Mouse (Mus musculus) limb, embryonic 13.5 days (tissue): ENCODE measurements around the gene Tgfbr3. TPM values are rescaled to one million over a fixed set of nuclear protein-coding genes. Genes with fewer than 3 reads are reported as not detected.

Experiments
- ATAC-seq: fragments of 200-750 bp; cut with Nextera tagmentation; 2 replicates; pipeline ENCODE4 v1.8.0; 2017; ENCODE audit warnings: low read depth, moderate number of reproducible peaks, moderate TSS enrichment; ENCODE audit not compliant: low FRiP score
- H3K27ac ChIP-seq: fragments of 300-500 bp; sonication (generic); 2 replicates; pipeline ENCODE4 v1.5.1; 2015; ENCODE audit warnings: inconsistent platforms, mild to moderate bottlenecking, moderate library complexity
- H3K27me3 ChIP-seq: fragments of 300-500 bp; sonication (generic); 2 replicates; pipeline ENCODE4 v1.6.1; 2015; ENCODE audit warnings: mild to moderate bottlenecking, inconsistent platforms
- H3K36me3 ChIP-seq: fragments of 300-500 bp; sonication (generic); 2 replicates; pipeline ENCODE4 v1.6.1; 2015; ENCODE audit warnings: inconsistent platforms, mild to moderate bottlenecking, moderate library complexity
- H3K4me1 ChIP-seq: fragments of 300-500 bp; sonication (generic); 2 replicates; pipeline ENCODE4 v1.6.1; 2015; ENCODE audit warnings: inconsistent platforms
- H3K4me2 ChIP-seq: fragments of 300-500 bp; sonication (generic); replicated peaks from 2 replicates; pipeline ENCODE4 v1.6.1; 2015; ENCODE audit warnings: inconsistent platforms, mild to moderate bottlenecking, moderate library complexity
- H3K4me3 ChIP-seq: fragments of 300-500 bp; sonication (generic); 2 replicates; pipeline ENCODE4 v1.5.1; 2015; ENCODE audit warnings: moderate library complexity, mild to moderate bottlenecking, inconsistent platforms
- H3K9ac ChIP-seq: fragments of 300-500 bp; sonication (generic); 2 replicates; pipeline ENCODE4 v1.6.1; 2015; ENCODE audit warnings: mild to moderate bottlenecking, inconsistent platforms
- H3K9me3 ChIP-seq: fragments of 300-500 bp; sonication (generic); 2 replicates; pipeline ENCODE4 v1.6.1; 2016; ENCODE audit warnings: inconsistent platforms
- WGBS: fragments of 180-500 bp; shearing (Covaris S2); methylation state at CpG from one replicate; pipeline ENCODE4 v1.1.7; 2015; 5-methylcytosine and 5-hydroxymethylcytosine counted together
- polyA plus RNA-seq: library from polyadenylated mRNA; unstranded; fragments of >200 nt; fragmentation: Nextera tagmentation; extraction: Ambion mirVana; gene quantifications from 2 replicates; pipeline ENCODE4 v1.2.1, GENCODE M21; 2015

Tgfbr3 gene
- polyA plus RNA-seq, 1 experiment from 2014 or later, result 25.4 TPM

GRCm38 (mm10) chr5:107079146-107079638 lies 210.2 kb downstream of the Tgfbr3 start:
- no peak overlapping the region for H3K9ac ChIP-seq
- no peak overlapping the region for H3K4me2 ChIP-seq
- ATAC-seq, result no peak
- H3K36me3 ChIP-seq, result no peaks in the 10 kb centered on the region
- H3K9me3 ChIP-seq, result no peaks in the 10 kb centered on the region
- WGBS, result 49% methylated on average over 11 of the region's 11 CpGs
- peaks cover 22% of the 10 kb centered on the region for H3K4me1 ChIP-seq
- H3K27me3 ChIP-seq, result peaks cover 24% of the 10 kb centered on the region; the same call in 1 of the 2 replicates
- no peak overlapping the region for H3K27ac ChIP-seq
- no peak overlapping the region for H3K4me3 ChIP-seq

GRCm38 (mm10) chr5:107078361-107078760 lies 211.1 kb downstream of the Tgfbr3 start:
- H3K27me3 ChIP-seq, result peaks cover 24% of the 10 kb centered on the region; the same call in 1 of the 2 replicates
- no peak overlapping the region for H3K4me2 ChIP-seq
- H3K36me3 ChIP-seq, result no peaks in the 10 kb centered on the region
- peaks cover 25% of the 10 kb centered on the region for H3K4me1 ChIP-seq
- no peaks in the 10 kb centered on the region for H3K9me3 ChIP-seq
- ATAC-seq, result no peak
- no peak overlapping the region for H3K4me3 ChIP-seq
- H3K9ac ChIP-seq, result no peak overlapping the region
- WGBS, result 96% methylated on average over 3 of the region's 3 CpGs
- H3K27ac ChIP-seq, result no peak overlapping the region

- peaks cover 25% of the 10 kb centered on the region for H3K4me1 ChIP-seq
- H3K4me3 ChIP-seq, result no peak overlapping the region
- 89% methylated on average over 7 of the region's 7 CpGs for WGBS
- no peak overlapping the region for H3K4me2 ChIP-seq
- no peaks in the 10 kb centered on the region for H3K36me3 ChIP-seq
- no peak overlapping the region for H3K27ac ChIP-seq
- no peak overlapping the region for H3K9ac ChIP-seq
- no peaks in the 10 kb centered on the region for H3K9me3 ChIP-seq
- no peak for ATAC-seq
- peaks cover 24% of the 10 kb centered on the region; the same call in 1 of the 2 replicates for H3K27me3 ChIP-seq
These were observed 211.5 kb downstream of the Tgfbr3 start for GRCm38 (mm10) chr5:107077900-107078299.

- H3K27me3 ChIP-seq, result peaks cover 5% of the 10 kb centered on the region; the same call in 1 of the 2 replicates
- no peak overlapping the region for H3K27ac ChIP-seq
- no peaks in the 10 kb centered on the region for H3K36me3 ChIP-seq
- H3K4me3 ChIP-seq, result no peak overlapping the region
- no peak for ATAC-seq
- H3K9me3 ChIP-seq, result no peaks in the 10 kb centered on the region
- H3K9ac ChIP-seq, result no peak overlapping the region
- H3K4me1 ChIP-seq, result peaks cover 20% of the 10 kb centered on the region
- no peak overlapping the region for H3K4me2 ChIP-seq
- WGBS, result 62% methylated on average over 13 of the region's 13 CpGs
These were observed 214.3 kb downstream of the Tgfbr3 start for GRCm38 (mm10) chr5:107074980-107075583.

- Histone ChIP-seq H3K27me3 (0 out of 2 replicates have a peak, but pooled peaks cover 4% of the 10 kb centered on the region), H3K9ac (no peak overlapping the region), H3K4me1 (peaks cover 16% of the 10 kb centered on the region), H3K4me3 (no peak overlapping the region), H3K4me2 (no peak overlapping the region), H3K9me3 (no peaks in the 10 kb centered on the region), H3K27ac (no peak overlapping the region), H3K36me3 (no peaks in the 10 kb centered on the region)
- no peak for ATAC-seq
- WGBS, result 67% methylated on average over 4 of the region's 4 CpGs
These were observed 215.1 kb downstream of the Tgfbr3 start for GRCm38 (mm10) chr5:107074350-107074749.

GRCm38 (mm10) chr5:107073536-107073935 lies 215.9 kb downstream of the Tgfbr3 start:
- no peaks in the 10 kb centered on the region for H3K36me3 ChIP-seq
- no peak for ATAC-seq
- no peak overlapping the region for H3K4me3 ChIP-seq
- 0 out of 2 replicates have a peak, but pooled peaks cover 4% of the 10 kb centered on the region for H3K27me3 ChIP-seq
- H3K9ac ChIP-seq, result no peak overlapping the region
- peaks cover 9% of the 10 kb centered on the region for H3K4me1 ChIP-seq
- WGBS, result 53% methylated on average over 3 of the region's 3 CpGs
- H3K27ac ChIP-seq, result no peak overlapping the region
- no peak overlapping the region for H3K4me2 ChIP-seq
- H3K9me3 ChIP-seq, result no peaks in the 10 kb centered on the region

- Histone ChIP-seq H3K36me3 (no peaks in the 10 kb centered on the region), H3K4me3 (no peak overlapping the region), H3K9me3 (no peaks in the 10 kb centered on the region), H3K4me2 (no peak overlapping the region), H3K27ac (no peak overlapping the region), H3K4me1 (no peaks in the 10 kb centered on the region), H3K9ac (no peak overlapping the region), H3K27me3 (no peaks in the 10 kb centered on the region)
- WGBS, result 84% methylated on average over 5 of the region's 5 CpGs
- ATAC-seq, result no peak
These were observed 221.3 kb downstream of the Tgfbr3 start for GRCm38 (mm10) chr5:107068146-107068545.

DNA sequence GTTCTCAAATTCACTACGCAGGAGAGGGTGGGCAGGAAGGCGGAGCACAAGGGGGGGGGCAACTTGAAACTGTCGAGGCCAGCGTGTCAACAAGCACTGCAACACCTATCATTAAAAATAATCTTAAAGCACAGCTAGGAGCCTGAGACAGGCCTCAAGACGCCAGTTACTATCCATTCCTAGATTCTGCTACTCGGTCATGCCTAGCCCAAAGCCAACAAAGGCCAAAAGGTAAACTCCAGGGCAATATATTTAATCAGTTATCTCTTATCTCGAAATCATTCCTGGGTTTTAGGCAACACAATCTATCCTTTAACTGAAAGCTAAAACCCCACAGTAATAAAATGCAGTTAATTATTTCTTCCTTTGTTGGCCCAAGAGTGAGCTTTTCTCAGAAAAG lies 221.9 kb downstream of the Tgfbr3 start:
- no peaks in the 10 kb centered on the region for H3K9me3 ChIP-seq
- no peaks in the 10 kb centered on the region for H3K27me3 ChIP-seq
- 64% methylated on average over 7 of the region's 7 CpGs for WGBS
- no peaks in the 10 kb centered on the region for H3K36me3 ChIP-seq
- no peak overlapping the region for H3K4me2 ChIP-seq
- no peak overlapping the region for H3K27ac ChIP-seq
- ATAC-seq, result no peak
- H3K4me1 ChIP-seq, result no peaks in the 10 kb centered on the region
- H3K4me3 ChIP-seq, result no peak overlapping the region
- H3K9ac ChIP-seq, result no peak overlapping the region

DNA sequence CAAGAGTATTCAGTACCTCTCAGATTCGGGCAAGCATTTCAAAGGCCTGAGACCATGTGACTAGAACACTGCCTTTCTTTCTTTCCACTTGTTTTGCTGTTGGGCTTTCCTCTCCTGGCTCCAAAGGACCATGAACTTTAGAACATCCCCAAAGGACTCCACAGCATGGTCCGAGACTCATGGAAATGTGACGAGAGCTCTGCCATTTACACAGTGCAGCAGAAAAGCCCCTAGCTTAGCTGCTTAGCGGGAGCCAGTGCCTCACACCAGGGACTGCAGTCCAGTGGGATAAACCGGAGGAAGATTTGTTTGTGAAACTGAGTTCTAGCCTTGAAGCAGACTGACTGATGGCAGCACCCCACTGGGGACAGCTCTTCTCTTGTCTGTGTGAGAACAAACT lies 224.5 kb downstream of the Tgfbr3 start:
- H3K9me3 ChIP-seq, result peaks cover 3% of the 10 kb centered on the region; the same call in 1 of the 2 replicates
- 56% methylated on average over 5 of the region's 5 CpGs for WGBS
- H3K27ac ChIP-seq, result no peak overlapping the region
- H3K36me3 ChIP-seq, result no peaks in the 10 kb centered on the region
- H3K4me3 ChIP-seq, result no peak overlapping the region
- no peak for ATAC-seq
- H3K27me3 ChIP-seq, result no peaks in the 10 kb centered on the region
- no peak overlapping the region for H3K4me2 ChIP-seq
- H3K9ac ChIP-seq, result no peak overlapping the region
- no peaks in the 10 kb centered on the region for H3K4me1 ChIP-seq

GRCm38 (mm10) chr5:107062229-107062852 lies 227.1 kb downstream of the Tgfbr3 start:
- H3K9me3 ChIP-seq, result peaks cover 3% of the 10 kb centered on the region; the same call in 1 of the 2 replicates
- 79% methylated on average over 12 of the region's 12 CpGs for WGBS
- H3K4me2 ChIP-seq, result no peak overlapping the region
- H3K36me3 ChIP-seq, result no peaks in the 10 kb centered on the region
- H3K27ac ChIP-seq, result no peak overlapping the region
- H3K4me1 ChIP-seq, result no peaks in the 10 kb centered on the region
- H3K9ac ChIP-seq, result no peak overlapping the region
- H3K4me3 ChIP-seq, result no peak overlapping the region
- H3K27me3 ChIP-seq, result no peaks in the 10 kb centered on the region
- ATAC-seq, result no peak

- H3K27ac ChIP-seq, result no peak overlapping the region
- no peak for ATAC-seq
- H3K27me3 ChIP-seq, result no peaks in the 10 kb centered on the region
- no peak overlapping the region for H3K9ac ChIP-seq
- H3K4me2 ChIP-seq, result no peak overlapping the region
- H3K36me3 ChIP-seq, result no peaks in the 10 kb centered on the region
- H3K4me1 ChIP-seq, result 0 out of 2 replicates have a peak, but pooled peaks cover 4% of the 10 kb centered on the region
- no peak overlapping the region for H3K4me3 ChIP-seq
- H3K9me3 ChIP-seq, result peaks cover 3% of the 10 kb centered on the region; the same call in 1 of the 2 replicates
- whole genome bisulfite sequencing, result 92% methylated on average over 5 of the region's 5 CpGs
These were observed 229.9 kb downstream of the Tgfbr3 start for GRCm38 (mm10) chr5:107059514-107059913.

DNA sequence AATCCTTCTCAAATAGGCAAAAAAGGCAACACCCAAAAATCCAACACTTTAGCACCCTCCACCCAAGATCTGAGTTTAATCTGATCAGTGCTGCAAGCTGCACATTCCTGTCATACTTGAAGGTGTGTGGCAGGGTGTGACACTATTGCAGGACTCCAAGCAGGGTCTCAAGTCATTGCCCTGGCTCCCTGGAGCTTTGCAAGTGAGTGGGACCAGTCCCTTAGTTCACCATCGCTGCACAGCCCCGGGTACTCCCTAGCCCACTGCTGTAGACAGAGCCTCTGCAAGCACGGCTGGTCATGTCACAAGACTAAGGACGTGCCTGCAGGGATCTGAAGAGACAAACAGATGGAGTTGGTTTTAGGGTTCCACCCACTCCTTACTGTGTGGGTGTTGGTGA lies 230.8 kb downstream of the Tgfbr3 start:
- Histone ChIP-seq H3K36me3 (no peaks in the 10 kb centered on the region), H3K4me3 (no peak overlapping the region), H3K9ac (no peak overlapping the region), H3K9me3 (peaks cover 3% of the 10 kb centered on the region; the same call in 1 of the 2 replicates), H3K27ac (no peak overlapping the region), H3K4me1 (0 out of 2 replicates have a peak, but pooled peaks cover 4% of the 10 kb centered on the region), H3K4me2 (no peak overlapping the region), H3K27me3 (no peaks in the 10 kb centered on the region)
- 72% methylated on average over 4 of the region's 4 CpGs for WGBS
- no peak for ATAC-seq
